Mouse (Mus musculus) bone marrow macrophage, adult 2 months (primary cell): ENCODE measurements at regions not wholly inside any gene's neighbourhood (a gene's known extent, or its start where the extent isn't known, plus 50 kb on each side); places are given as distances from the start of the nearest gene placed in this dataset.

Experiments used
- H3K27ac ChIP-seq: 2 replicates; pipeline ENCODE4 v1.5.1; 2012; ENCODE audit warnings: low read depth, low read length; ENCODE audit not compliant: insufficient read depth
- H3K4me1 ChIP-seq: 2 replicates; pipeline ENCODE4 v1.6.1; 2012; ENCODE audit warnings: low read length; ENCODE audit not compliant: control insufficient read depth, insufficient read depth
- H3K4me3 ChIP-seq: 2 replicates; pipeline ENCODE4 v1.5.1; 2012; ENCODE audit warnings: mild to moderate bottlenecking, low read length, moderate library complexity; ENCODE audit not compliant: insufficient read depth
- CTCF ChIP-seq: IDR thresholded peaks from 2 replicates; pipeline ENCODE4 v1.5.1; 2012; ENCODE audit warnings: low read depth, mild to moderate bottlenecking, low read length, moderate library complexity
- POLR2A ChIP-seq: IDR thresholded peaks from 2 replicates; pipeline ENCODE4 v1.6.1; 2012; ENCODE audit warnings: mild to moderate bottlenecking, low read depth, low read length, borderline replicate concordance

DNA sequence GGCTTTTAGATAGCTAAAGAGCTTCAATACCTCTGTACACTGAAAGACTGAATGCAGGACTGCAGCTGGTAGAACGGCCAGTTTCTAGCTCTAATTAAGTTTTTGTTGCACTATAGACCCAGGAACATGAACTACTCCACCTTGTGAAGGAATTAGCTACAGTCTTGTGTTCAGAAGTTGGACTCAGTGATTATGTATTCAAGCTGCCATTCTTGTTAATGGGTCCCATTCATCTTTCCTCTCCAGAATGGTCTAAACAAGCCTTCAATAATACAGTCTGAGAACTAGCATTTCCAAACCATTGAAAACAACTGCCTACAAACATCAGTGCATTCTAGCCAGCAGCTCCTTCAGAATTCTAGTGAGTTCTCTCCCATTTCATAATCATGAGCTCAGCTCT is 362.4 kb downstream of the Meis1 start:
- no peak overlapping the region for H3K4me3 ChIP-seq
- H3K27ac ChIP-seq, result no peak overlapping the region
- H3K4me1 ChIP-seq, result no peaks in the 10 kb centered on the region
- no peak for TF ChIP-seq CTCF
- TF ChIP-seq POLR2A, result no peak

- no peak overlapping the region for H3K4me3 ChIP-seq
- no peaks in the 10 kb centered on the region for H3K4me1 ChIP-seq
- TF ChIP-seq POLR2A (no peak), CTCF (no peak)
- no peak overlapping the region for H3K27ac ChIP-seq
Measured at GRCm38 (mm10) chr11:18631975-18632773, 386.6 kb downstream of the Meis1 start.

DNA sequence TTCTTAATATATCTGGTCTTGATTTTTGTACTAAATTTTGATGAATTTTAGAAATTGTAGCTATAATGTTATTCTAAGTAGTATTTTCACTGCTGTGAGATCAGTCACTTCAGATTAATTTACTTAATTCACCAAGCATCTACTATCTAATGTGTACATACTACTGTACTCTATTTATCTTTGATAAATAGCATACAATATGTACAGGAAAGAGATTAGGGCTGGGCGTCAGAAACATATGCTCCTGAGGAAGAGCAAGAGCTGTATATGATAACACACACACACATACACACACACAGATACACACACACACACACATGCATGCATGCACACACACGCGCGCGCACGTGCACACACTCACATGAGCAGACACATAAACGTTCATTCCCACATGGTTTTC is 387.2 kb downstream of the Meis1 start:
- Histone ChIP-seq H3K4me3 (no peak overlapping the region), H3K27ac (no peak overlapping the region), H3K4me1 (no peaks in the 10 kb centered on the region)
- TF ChIP-seq CTCF (no peak), POLR2A (no peak)

DNA sequence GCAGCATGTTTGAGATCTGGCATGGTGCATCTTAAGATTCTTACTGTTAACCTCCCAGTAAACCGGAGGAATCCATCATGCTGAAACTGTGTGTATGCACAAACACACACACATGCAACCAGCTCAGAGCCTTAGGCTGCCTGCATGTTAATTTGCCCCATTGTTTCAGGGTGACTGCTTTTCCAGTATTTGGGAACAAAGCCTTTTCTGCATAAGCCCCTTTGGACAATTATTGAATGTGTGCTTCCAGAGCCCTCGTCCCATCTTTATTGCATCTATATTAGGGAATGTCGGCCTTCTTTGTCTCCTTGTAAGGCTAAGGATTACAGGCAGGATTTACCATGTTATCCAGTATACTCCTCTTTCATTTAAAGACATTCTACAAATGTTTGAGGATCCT is 397.0 kb downstream of the Meis1 start:
- H3K4me3 ChIP-seq, result no peak overlapping the region
- H3K4me1 ChIP-seq, result no peaks in the 10 kb centered on the region
- TF ChIP-seq CTCF, result no peak
- TF ChIP-seq POLR2A, result no peak
- no peak overlapping the region for H3K27ac ChIP-seq

DNA sequence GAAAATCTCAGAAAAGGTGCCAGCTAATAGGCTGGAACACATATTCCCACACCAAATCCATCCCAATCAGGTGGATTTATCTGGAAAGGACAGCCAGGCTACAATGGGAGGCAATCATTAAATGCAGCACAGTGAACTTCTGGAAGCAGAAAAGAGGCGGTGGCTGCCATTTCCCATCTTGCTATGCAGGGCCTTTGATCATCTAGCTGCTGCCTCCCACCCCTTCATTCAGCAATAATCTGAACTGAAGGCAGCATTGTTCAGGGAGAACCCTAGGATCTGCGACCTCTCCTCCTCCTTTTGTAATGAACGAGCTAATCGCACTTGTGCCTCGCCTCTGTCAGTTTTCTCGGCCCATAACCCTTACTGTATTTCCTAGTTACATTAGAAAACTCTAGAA is 413.9 kb downstream of the Meis1 start:
- TF ChIP-seq POLR2A (no peak), CTCF (no peak)
- H3K4me3 ChIP-seq, result no peak overlapping the region
- H3K4me1 ChIP-seq, result no peaks in the 10 kb centered on the region
- no peak overlapping the region for H3K27ac ChIP-seq

GRCm38 (mm10) chr11:18601568-18602182 is 417.1 kb downstream of the Meis1 start:
- Histone ChIP-seq H3K4me1 (no peaks in the 10 kb centered on the region), H3K27ac (no peak overlapping the region), H3K4me3 (no peak overlapping the region)
- TF ChIP-seq POLR2A (no peak), CTCF (no peak)

- Histone ChIP-seq H3K4me1 (no peaks in the 10 kb centered on the region), H3K27ac (no peak overlapping the region), H3K4me3 (no peak overlapping the region)
- TF ChIP-seq CTCF (no peak), POLR2A (no peak)
Measured at GRCm38 (mm10) chr11:18598349-18598748, 420.4 kb downstream of the Meis1 start.

DNA sequence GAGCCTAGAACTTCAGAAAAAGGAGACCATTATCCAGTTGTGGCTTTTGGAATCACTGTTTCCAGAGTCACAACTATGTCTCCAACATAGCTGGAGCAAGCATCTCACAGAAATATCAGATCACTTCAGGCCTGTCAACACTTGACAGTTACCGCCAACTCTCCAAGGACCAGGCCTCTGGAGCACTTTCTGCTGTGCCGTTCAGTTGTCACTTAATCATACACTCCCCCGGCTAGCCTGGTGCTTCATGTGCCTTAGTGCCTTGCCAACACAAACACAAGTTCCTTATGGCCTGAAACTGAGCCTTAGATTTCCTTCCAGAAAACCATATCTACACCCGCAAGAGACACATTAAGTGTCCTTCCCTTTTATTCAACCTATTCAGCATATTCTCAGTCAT is 421.8 kb downstream of the Meis1 start:
- TF ChIP-seq POLR2A (no peak), CTCF (no peak)
- Histone ChIP-seq H3K4me1 (no peaks in the 10 kb centered on the region), H3K27ac (no peak overlapping the region), H3K4me3 (no peak overlapping the region)

- Histone ChIP-seq H3K27ac (no peak overlapping the region), H3K4me3 (no peak overlapping the region), H3K4me1 (no peaks in the 10 kb centered on the region)
- TF ChIP-seq POLR2A, result no peak
- no peak for TF ChIP-seq CTCF
Measured at GRCm38 (mm10) chr11:18590487-18590886, 428.3 kb downstream of the Meis1 start.

- TF ChIP-seq CTCF (no peak), POLR2A (no peak)
- Histone ChIP-seq H3K4me1 (no peaks in the 10 kb centered on the region), H3K27ac (no peak overlapping the region), H3K4me3 (no peak overlapping the region)
Measured at GRCm38 (mm10) chr11:18586468-18586867, 432.3 kb downstream of the Meis1 start.

GRCm38 (mm10) chr11:18585031-18585430 is 433.8 kb downstream of the Meis1 start:
- H3K27ac ChIP-seq, result no peak overlapping the region
- no peaks in the 10 kb centered on the region for H3K4me1 ChIP-seq
- no peak for TF ChIP-seq POLR2A
- no peak for TF ChIP-seq CTCF
- H3K4me3 ChIP-seq, result no peak overlapping the region
